Mouse (Mus musculus): Measurements from ENCODE around the gene Jmjd8. TPM values are rescaled to one million over a fixed set of nuclear protein-coding genes. Genes with fewer than 3 reads are reported as not detected.
A peak's percentile ranks its signal among the peaks of the same experiment; 100 is the strongest.
"Not testable (repeated sequence)": the region's sequence is repeated elsewhere in the genome, so short reads cannot be mapped to it uniquely, and the experiment has no call there.

Jmjd8 gene
- polyA plus RNA-seq, 1 experiment from 2014 or later = 67.0 TPM

GRCm38 (mm10) chr17:25869498-25869897 lies 40.8 kb downstream of the Jmjd8 start:
- Histone ChIP-seq H3K9ac (replicated peaks) (no peak overlapping the region), H3K4me1 (peaks cover 23% of the 10 kb centered on the region), H3K27me3 (no peaks in the 10 kb centered on the region), H3K9me3 (no peaks in the 10 kb centered on the region), H3K27ac (replicated peaks) (no peak overlapping the region), H3K36me3 (no peaks in the 10 kb centered on the region), H3K4me2 (replicated peaks) (no peak overlapping the region), H3K4me3 (no peak overlapping the region)
- ATAC-seq (replicated peaks) = no peak
- WGBS = 86% methylated on average over 8 of the region's 8 CpGs

DNA sequence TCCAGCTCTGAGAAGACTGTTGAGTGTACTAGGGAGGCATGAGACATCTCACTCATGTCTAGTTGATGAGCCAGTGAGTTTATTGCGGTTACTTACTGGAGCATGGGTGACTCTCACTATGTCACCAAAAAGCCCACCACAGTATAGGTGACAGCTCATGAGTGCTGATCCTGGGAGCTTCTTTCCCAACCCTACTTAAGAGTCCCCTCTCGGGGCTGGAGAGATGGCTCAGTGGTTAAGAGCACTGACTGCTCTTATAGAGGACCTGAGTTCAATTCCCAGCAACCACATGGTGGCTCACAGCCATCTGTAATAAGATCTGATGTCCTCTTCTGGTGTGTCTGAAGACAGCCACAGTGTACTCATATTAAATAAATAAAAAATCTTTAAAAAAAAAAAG lies 41.3 kb downstream of the Jmjd8 start:
- H3K9ac ChIP-seq (replicated peaks) = no peak overlapping the region
- no peak for ATAC-seq (replicated peaks)
- no peaks in the 10 kb centered on the region for H3K36me3 ChIP-seq
- 93% methylated on average over 2 of the region's 2 CpGs for whole genome bisulfite sequencing
- no peak overlapping the region for H3K4me3 ChIP-seq
- H3K27ac ChIP-seq (replicated peaks) = no peak overlapping the region
- H3K9me3 ChIP-seq = no peaks in the 10 kb centered on the region
- H3K27me3 ChIP-seq = no peaks in the 10 kb centered on the region
- H3K4me2 ChIP-seq (replicated peaks) = no peak overlapping the region
- H3K4me1 ChIP-seq = peaks cover 25% of the 10 kb centered on the region

GRCm38 (mm10) chr17:25871566-25871965 lies 42.9 kb downstream of the Jmjd8 start:
- peaks cover 34% of the 10 kb centered on the region for H3K4me1 ChIP-seq
- H3K27ac ChIP-seq (replicated peaks); ATAC-seq (replicated peaks); H3K4me3 ChIP-seq; H3K36me3 ChIP-seq; H3K27me3 ChIP-seq; H3K4me2 ChIP-seq (replicated peaks); H3K9ac ChIP-seq (replicated peaks); H3K9me3 ChIP-seq: not testable (repeated sequence)

DNA sequence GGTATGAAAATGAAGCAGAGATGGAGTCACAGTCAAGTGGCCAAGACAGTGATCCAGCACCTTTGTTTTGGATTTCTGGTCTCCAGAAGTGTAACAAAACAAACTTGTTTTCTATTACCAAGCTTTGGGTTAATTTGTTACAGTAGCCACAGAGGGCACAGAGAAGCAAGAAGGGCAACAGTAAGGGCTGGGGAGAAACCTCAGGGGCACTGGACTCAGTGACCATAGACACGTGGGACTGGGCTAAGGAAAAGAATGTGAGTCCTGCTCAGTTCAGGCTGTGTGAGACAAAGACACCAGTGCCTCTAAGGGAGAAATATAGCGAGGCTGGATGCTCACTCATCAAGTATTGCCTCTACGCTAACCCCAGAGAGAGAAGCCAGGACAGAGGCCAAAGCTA lies 44.0 kb downstream of the Jmjd8 start:
- Histone ChIP-seq H3K36me3 (peaks cover 1% of the 10 kb centered on the region; the same call in 1 of the 2 replicates), H3K27me3 (no peaks in the 10 kb centered on the region), H3K4me3 (no peak overlapping the region), H3K4me1 (peaks cover 37% of the 10 kb centered on the region), H3K9ac (replicated peaks) (no peak overlapping the region), H3K27ac (replicated peaks) (no peak overlapping the region), H3K9me3 (no peaks in the 10 kb centered on the region), H3K4me2 (replicated peaks) (no peak overlapping the region)
- 83% methylated on average over 3 of the region's 3 CpGs for WGBS
- ATAC-seq (replicated peaks) = no peak

- H3K27ac ChIP-seq (replicated peaks) = peak overlapping the region; percentile 94
- peaks cover 10% of the 10 kb centered on the region for H3K36me3 ChIP-seq
- H3K4me1 ChIP-seq = peaks cover 33% of the 10 kb centered on the region
- H3K9ac ChIP-seq (replicated peaks) = peak overlapping the region; percentile 55
- 84% methylated on average over 11 of the region's 11 CpGs for WGBS
- H3K4me3 ChIP-seq = peak overlapping the region; percentile 75
- no peaks in the 10 kb centered on the region for H3K9me3 ChIP-seq
- peak overlapping the region; percentile 97 for H3K4me2 ChIP-seq (replicated peaks)
- no peaks in the 10 kb centered on the region for H3K27me3 ChIP-seq
- no peak for ATAC-seq (replicated peaks)
Measured at GRCm38 (mm10) chr17:25873405-25874147, 44.9 kb downstream of the Jmjd8 start.

DNA sequence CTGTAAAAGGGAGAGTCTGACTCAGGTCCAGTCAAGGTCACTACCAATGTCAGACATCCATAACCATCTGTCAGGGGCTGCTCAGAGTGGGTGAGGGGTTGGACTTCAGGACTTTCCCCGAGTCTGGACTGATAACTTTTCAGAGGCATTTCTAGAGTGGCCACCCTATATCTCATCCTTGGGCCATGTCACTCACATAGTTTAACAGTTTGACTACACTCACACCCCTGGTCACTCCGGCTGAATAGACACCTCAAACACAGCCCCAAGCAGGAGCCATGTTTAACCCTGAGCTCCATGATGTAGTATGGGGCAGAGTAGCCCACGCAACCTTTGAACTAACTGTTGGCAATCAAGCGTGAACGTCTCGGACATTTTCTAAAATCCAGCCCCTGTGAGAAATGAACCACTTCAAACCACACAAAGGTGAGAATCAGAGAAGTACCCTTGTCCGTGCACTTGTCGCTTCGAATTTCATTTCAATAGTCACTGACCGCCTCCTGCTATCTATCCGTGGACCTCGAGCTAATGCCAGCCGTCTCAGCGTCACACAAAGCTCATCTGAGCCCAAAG lies 45.6 kb downstream of the Jmjd8 start:
- WGBS = 7% methylated on average over 14 of the region's 14 CpGs
- H3K9ac ChIP-seq (replicated peaks) = peak overlapping the region; percentile 55
- ATAC-seq (replicated peaks) = 0 out of 2 replicates have a peak, but pooled peaks have one; percentile 13

DNA sequence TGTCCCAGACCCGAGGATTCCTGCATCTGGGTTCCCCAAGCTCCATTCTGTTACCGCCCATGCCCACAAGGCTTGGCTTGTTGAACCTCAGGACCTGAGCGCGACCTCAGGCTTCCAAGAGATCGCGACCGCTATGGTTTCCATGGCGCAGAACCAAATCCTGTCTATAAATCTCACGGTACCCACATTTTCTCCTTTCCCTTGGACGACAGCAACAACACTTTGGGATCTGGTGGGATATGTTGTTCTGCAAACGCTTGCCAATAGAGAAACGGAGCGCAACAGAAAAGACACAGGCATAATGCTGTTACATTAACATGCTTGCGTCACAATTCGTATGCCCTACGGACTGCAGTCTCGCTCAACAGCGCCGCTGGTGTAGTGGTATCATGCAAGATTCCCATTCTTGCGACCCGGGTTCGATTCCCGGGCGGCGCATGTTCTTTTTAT lies 46.1 kb downstream of the Jmjd8 start, which contains the start of gene Mettl26:
Mettl26 (plus strand) TSS at position 354 of the 450 bp plus-strand sequence.
- H3K36me3 ChIP-seq = peaks cover 20% of the 10 kb centered on the region
- peaks cover 27% of the 10 kb centered on the region for H3K4me1 ChIP-seq
- WGBS = under 1% methylated on average over 25 of the region's 25 CpGs
- H3K27me3 ChIP-seq = no peaks in the 10 kb centered on the region
- H3K27ac ChIP-seq (replicated peaks) = peak within 1 kb of the TSS; percentile 94
- H3K9ac ChIP-seq (replicated peaks) = peak within 1 kb of the TSS; percentile 85
- H3K4me3 ChIP-seq = peak within 1 kb of the TSS; percentile 75
- no peaks in the 10 kb centered on the region for H3K9me3 ChIP-seq
- peak within 1 kb of the TSS; percentile 97 for H3K4me2 ChIP-seq (replicated peaks)
- ATAC-seq (replicated peaks) = peak; percentile 77

More for the DNA sequence above, 45.6 kb downstream of the Jmjd8 start:
- peaks cover 15% of the 10 kb centered on the region for H3K36me3 ChIP-seq
- H3K4me1 ChIP-seq = peaks cover 27% of the 10 kb centered on the region
- H3K4me2 ChIP-seq (replicated peaks) = peak overlapping the region; percentile 97
- H3K27me3 ChIP-seq = no peaks in the 10 kb centered on the region
- H3K27ac ChIP-seq (replicated peaks) = peak overlapping the region; percentile 94
- H3K9me3 ChIP-seq = no peaks in the 10 kb centered on the region
- H3K4me3 ChIP-seq = peak overlapping the region; percentile 75

GRCm38 (mm10) chr17:25875171-25876136 lies 46.8 kb downstream of the Jmjd8 start:
- under 1% methylated on average over 59 of the region's 59 CpGs for WGBS
- Histone ChIP-seq H3K9me3 (no peaks in the 10 kb centered on the region), H3K4me2 (replicated peaks) (peak overlapping the region; percentile 97), H3K9ac (replicated peaks) (peak overlapping the region; percentile 85), H3K27me3 (no peaks in the 10 kb centered on the region), H3K36me3 (peaks cover 20% of the 10 kb centered on the region), H3K27ac (replicated peaks) (peak overlapping the region; percentile 94), H3K4me3 (peak overlapping the region; percentile 75), H3K4me1 (peaks cover 32% of the 10 kb centered on the region)
- peak; percentile 93 for ATAC-seq (replicated peaks)

GRCm38 (mm10) chr17:25876347-25876915 lies 47.8 kb downstream of the Jmjd8 start:
- Histone ChIP-seq H3K4me3 (peak overlapping the region; percentile 75), H3K4me2 (replicated peaks) (peak overlapping the region; percentile 97), H3K9ac (replicated peaks) (peak overlapping the region; percentile 85), H3K27me3 (no peaks in the 10 kb centered on the region), H3K4me1 (peaks cover 35% of the 10 kb centered on the region), H3K27ac (replicated peaks) (peak overlapping the region; percentile 94), H3K9me3 (no peaks in the 10 kb centered on the region), H3K36me3 (peaks cover 20% of the 10 kb centered on the region)
- no peak for ATAC-seq (replicated peaks)
- 74% methylated on average over 10 of the region's 10 CpGs for WGBS

DNA sequence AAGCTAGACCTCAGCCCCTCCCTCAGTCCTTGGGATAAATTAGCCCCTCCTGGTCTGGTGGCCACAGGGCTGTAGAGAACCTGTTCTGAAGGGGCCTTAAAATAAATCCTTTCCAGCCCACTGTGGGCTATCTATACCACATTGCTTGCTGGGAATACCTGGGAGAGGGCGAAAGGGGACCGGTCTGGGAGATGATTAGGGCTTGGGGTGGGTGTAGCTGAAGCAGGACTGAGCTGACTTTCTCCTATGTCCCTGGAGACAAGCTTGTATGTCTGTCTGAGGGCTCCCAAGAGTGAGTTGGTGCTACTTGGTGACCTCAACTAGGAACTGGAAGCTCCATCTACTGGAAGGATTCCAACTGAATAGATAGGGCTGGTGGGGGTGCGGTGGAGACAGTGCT lies 48.4 kb downstream of the Jmjd8 start:
- ATAC-seq (replicated peaks) = no peak
- no peak overlapping the region for H3K4me2 ChIP-seq (replicated peaks)
- peaks cover 35% of the 10 kb centered on the region for H3K4me1 ChIP-seq
- WGBS = 99% methylated on average over 3 of the region's 3 CpGs
- H3K27me3 ChIP-seq = no peaks in the 10 kb centered on the region
- H3K9me3 ChIP-seq = no peaks in the 10 kb centered on the region
- H3K36me3 ChIP-seq = peaks cover 20% of the 10 kb centered on the region
- no peak overlapping the region for H3K9ac ChIP-seq (replicated peaks)
- no peak overlapping the region for H3K27ac ChIP-seq (replicated peaks)
- no peak overlapping the region for H3K4me3 ChIP-seq

DNA sequence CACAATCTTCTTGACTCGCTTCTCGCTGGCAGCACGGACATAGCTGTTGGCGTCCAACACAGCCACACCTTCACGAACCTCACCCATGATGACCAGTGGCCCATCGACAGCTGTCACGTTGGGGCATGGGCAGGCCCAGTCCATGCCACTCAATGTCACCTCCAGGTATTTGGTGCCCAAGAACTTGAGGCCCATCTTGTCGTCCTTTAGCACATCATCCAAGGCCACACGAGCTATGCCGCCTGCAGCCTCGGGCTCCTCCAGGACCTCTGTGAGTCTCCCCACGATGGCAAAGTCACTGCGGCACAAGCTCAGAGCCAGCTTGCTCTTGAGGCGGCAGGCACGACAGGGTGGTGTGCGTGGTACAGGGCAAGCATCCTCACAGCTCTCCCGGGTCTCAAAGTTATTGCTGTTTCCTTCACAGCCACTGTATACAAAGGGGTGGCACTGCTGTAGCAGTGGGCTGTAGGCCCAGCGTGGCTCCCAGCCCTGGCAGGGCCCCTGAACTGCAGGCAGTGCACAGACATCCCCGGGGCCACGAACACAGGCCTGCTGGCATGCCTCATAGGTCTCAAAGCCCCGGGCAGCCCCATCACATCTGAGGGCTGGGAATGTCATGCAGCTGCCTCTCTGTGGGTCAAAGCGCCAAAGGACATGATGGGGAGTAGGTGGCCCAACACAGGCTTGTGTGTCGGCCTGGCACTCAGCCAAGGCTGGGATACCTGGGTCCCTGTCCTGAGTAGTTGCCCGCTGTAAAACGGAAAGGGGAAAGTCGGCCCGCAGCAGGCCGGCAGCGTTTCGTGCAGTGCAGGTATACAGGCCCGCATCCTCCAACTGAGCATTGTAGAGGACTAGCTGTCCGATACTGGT lies 49.3 kb downstream of the Jmjd8 start:
- Histone ChIP-seq H3K4me3 (no peak overlapping the region), H3K9me3 (no peaks in the 10 kb centered on the region), H3K27me3 (no peaks in the 10 kb centered on the region), H3K4me2 (replicated peaks) (no peak overlapping the region), H3K36me3 (peaks cover 23% of the 10 kb centered on the region), H3K4me1 (peaks cover 35% of the 10 kb centered on the region), H3K9ac (replicated peaks) (no peak overlapping the region), H3K27ac (replicated peaks) (no peak overlapping the region)
- WGBS = 91% methylated on average over 32 of the region's 32 CpGs
- no peak for ATAC-seq (replicated peaks)

All from forebrain, embryonic 15.5 days (tissue).